Mouse (Mus musculus): Measurements from ENCODE around the gene Abi3. TPM values are rescaled to one million over a fixed set of nuclear protein-coding genes. Genes with fewer than 3 reads are reported as not detected.

The Abi3 gene
- polyA plus RNA-seq, 1 experiment from 2014 or later = 13.1 TPM

GRCm38 (mm10) chr11:95840694-95841497, 1.4 kb downstream of the Abi3 start:
- Histone ChIP-seq H3K4me3 (replicated peaks; ENCODE audit: low read depth, low read length) (peak overlapping the region; percentile 26; the same call in 1 of the 2 replicates), H3K27me3 (ENCODE audit: insufficient read depth, low read length) (no peaks in the 10 kb centered on the region; the same call in 1 of the 2 replicates), H3K9ac (ENCODE audit: low read depth, low read length) (no peak overlapping the region), H3K4me1 (replicated peaks; ENCODE audit: insufficient read depth, low read length) (peaks cover 8% of the 10 kb centered on the region), H3K9me3 (replicated peaks; ENCODE audit: low read length) (no peaks in the 10 kb centered on the region), H3K36me3 (ENCODE audit: insufficient read depth, low read length) (no peaks in the 10 kb centered on the region), H3K27ac (no peak overlapping the region), H3K4me2 (ENCODE audit: low read length) (peak overlapping the region; percentile 44)
- WGBS = 73% methylated on average over 5 of the region's 5 CpGs
- TF ChIP-seq CTCF (IDR thresholded peaks at IDR 0.05; ENCODE audit: low read depth) = no peak
- DNase-seq (ENCODE audit: low spot score) (no peak), ATAC-seq (replicated peaks; ENCODE audit: low FRiP score, low read depth) (no peak)

- H3K27ac ChIP-seq = no peak overlapping the region
- peaks cover 21% of the 10 kb centered on the region for H3K4me1 ChIP-seq (replicated peaks; ENCODE audit: insufficient read depth, low read length)
- 72% methylated on average over 8 of the region's 8 CpGs for WGBS
- peak overlapping the region; percentile 23; the same call in 1 of the 2 replicates for H3K4me2 ChIP-seq (ENCODE audit: low read length)
- no peaks in the 10 kb centered on the region for H3K36me3 ChIP-seq (ENCODE audit: insufficient read depth, low read length)
- ATAC-seq (replicated peaks; ENCODE audit: low FRiP score, low read depth) (no peak), DNase-seq (ENCODE audit: low spot score) (no peak)
- H3K4me3 ChIP-seq (replicated peaks; ENCODE audit: low read depth, low read length) = no peak overlapping the region
- peaks cover 5% of the 10 kb centered on the region; the same call in 1 of the 2 replicates for H3K27me3 ChIP-seq (ENCODE audit: insufficient read depth, low read length)
- no peaks in the 10 kb centered on the region for H3K9me3 ChIP-seq (replicated peaks; ENCODE audit: low read length)
- H3K9ac ChIP-seq (ENCODE audit: low read depth, low read length) = no peak overlapping the region
- TF ChIP-seq CTCF (IDR thresholded peaks at IDR 0.05; ENCODE audit: low read depth) = no peak
These were observed 3.0 kb downstream of the Abi3 start for GRCm38 (mm10) chr11:95838999-95839868.

GRCm38 (mm10) chr11:95838598-95838997, 3.7 kb downstream of the Abi3 start:
- 74% methylated on average over 4 of the region's 4 CpGs for WGBS
- no peaks in the 10 kb centered on the region for H3K36me3 ChIP-seq (ENCODE audit: insufficient read depth, low read length)
- no peak overlapping the region for H3K4me3 ChIP-seq (replicated peaks; ENCODE audit: low read depth, low read length)
- no peak overlapping the region for H3K27ac ChIP-seq
- H3K9me3 ChIP-seq (replicated peaks; ENCODE audit: low read length) = no peaks in the 10 kb centered on the region
- H3K4me1 ChIP-seq (replicated peaks; ENCODE audit: insufficient read depth, low read length) = peaks cover 24% of the 10 kb centered on the region
- ATAC-seq (replicated peaks; ENCODE audit: low FRiP score, low read depth) (no peak), DNase-seq (ENCODE audit: low spot score) (no peak)
- no peak for TF ChIP-seq CTCF (IDR thresholded peaks at IDR 0.05; ENCODE audit: low read depth)
- H3K9ac ChIP-seq (ENCODE audit: low read depth, low read length) = no peak overlapping the region
- peaks cover 9% of the 10 kb centered on the region for H3K27me3 ChIP-seq (ENCODE audit: insufficient read depth, low read length)
- no peak overlapping the region; the same call in 1 of the 2 replicates for H3K4me2 ChIP-seq (ENCODE audit: low read length)

- Histone ChIP-seq H3K4me3 (replicated peaks; ENCODE audit: low read depth, low read length) (no peak within 1 kb of the TSS), H3K9me3 (replicated peaks; ENCODE audit: low read length) (no peaks in the 10 kb centered on the region), H3K27me3 (ENCODE audit: insufficient read depth, low read length) (peaks cover 25% of the 10 kb centered on the region), H3K36me3 (ENCODE audit: insufficient read depth, low read length) (no peaks in the 10 kb centered on the region), H3K4me2 (ENCODE audit: low read length) (no peak within 1 kb of the TSS), H3K4me1 (replicated peaks; ENCODE audit: insufficient read depth, low read length) (peaks cover 24% of the 10 kb centered on the region), H3K27ac (peak within 1 kb of the TSS; percentile 47; the same call in 1 of the 2 replicates), H3K9ac (ENCODE audit: low read depth, low read length) (no peak within 1 kb of the TSS)
- no peak for TF ChIP-seq CTCF (IDR thresholded peaks at IDR 0.05; ENCODE audit: low read depth)
- peak; percentile 82 for DNase-seq (ENCODE audit: low spot score)
- ATAC-seq (replicated peaks; ENCODE audit: low FRiP score, low read depth) = 0 out of 2 replicates have a peak, but pooled peaks have one; percentile 15
- 48% methylated on average over 10 of the region's 10 CpGs for WGBS
These were observed 5.2 kb downstream of the Abi3 start, which contains the start of gene Gngt2 for GRCm38 (mm10) chr11:95837059-95837458. Gene Gngt2, plus strand, starts transcription at chr11:95837216.

- no peak overlapping the region for H3K4me2 ChIP-seq (ENCODE audit: low read length)
- TF ChIP-seq CTCF (IDR thresholded peaks at IDR 0.05; ENCODE audit: low read depth) = no peak
- no peak overlapping the region for H3K4me3 ChIP-seq (replicated peaks; ENCODE audit: low read depth, low read length)
- H3K4me1 ChIP-seq (replicated peaks; ENCODE audit: insufficient read depth, low read length) = peaks cover 24% of the 10 kb centered on the region
- no peaks in the 10 kb centered on the region for H3K36me3 ChIP-seq (ENCODE audit: insufficient read depth, low read length)
- DNase-seq (ENCODE audit: low spot score) (no peak), ATAC-seq (replicated peaks; ENCODE audit: low FRiP score, low read depth) (no peak)
- peaks cover 27% of the 10 kb centered on the region for H3K27me3 ChIP-seq (ENCODE audit: insufficient read depth, low read length)
- H3K9ac ChIP-seq (ENCODE audit: low read depth, low read length) = no peak overlapping the region
- H3K9me3 ChIP-seq (replicated peaks; ENCODE audit: low read length) = no peaks in the 10 kb centered on the region
- WGBS = 29% methylated on average over 6 of the region's 6 CpGs
- H3K27ac ChIP-seq = peak overlapping the region; percentile 47; the same call in 1 of the 2 replicates
These were observed 5.8 kb downstream of the Abi3 start for GRCm38 (mm10) chr11:95836433-95836832.

- Histone ChIP-seq H3K4me3 (replicated peaks; ENCODE audit: low read depth, low read length) (no peak overlapping the region), H3K4me1 (replicated peaks; ENCODE audit: insufficient read depth, low read length) (peaks cover 30% of the 10 kb centered on the region), H3K27ac (no peak overlapping the region), H3K27me3 (ENCODE audit: insufficient read depth, low read length) (peaks cover 33% of the 10 kb centered on the region), H3K36me3 (ENCODE audit: insufficient read depth, low read length) (no peaks in the 10 kb centered on the region), H3K9ac (ENCODE audit: low read depth, low read length) (no peak overlapping the region), H3K9me3 (replicated peaks; ENCODE audit: low read length) (no peaks in the 10 kb centered on the region), H3K4me2 (ENCODE audit: low read length) (no peak overlapping the region)
- DNase-seq (ENCODE audit: low spot score) (no peak), ATAC-seq (replicated peaks; ENCODE audit: low FRiP score, low read depth) (no peak)
- TF ChIP-seq CTCF (IDR thresholded peaks at IDR 0.05; ENCODE audit: low read depth) = no peak
- 41% methylated on average over 6 of the region's 6 CpGs for WGBS
These were observed 6.4 kb downstream of the Abi3 start for GRCm38 (mm10) chr11:95835832-95836231.
